Mouse (Mus musculus) testis, postnatal 14 days (tissue): ENCODE data around the gene Gm4565.
"Not testable (repeated sequence)": the region's sequence is repeated elsewhere in the genome, so short reads cannot be mapped to it uniquely, and the experiment has no call there.

Experiments used
- DNase-seq: peaks from one replicate; pipeline ENCODE4 v3.0.0; 2021; ENCODE audit warnings: low spot score

Gene Gm4565

GRCm38 (mm10) chr7:22588027-22588426 lies at the start of gene Gm4565:
Gene Gm4565 (minus strand): TSS chr7:22588127.
- DNase-seq: not testable (repeated sequence)

GRCm38 (mm10) chr7:22565243-22565642 lies 22.7 kb downstream of the Gm4565 start, which contains the start of gene Gm4201:
Gene Gm4201 (minus strand): TSS chr7:22565343.
- DNase-seq: not testable (repeated sequence)

GRCm38 (mm10) chr7:22534787-22535186 lies 53.1 kb downstream of the Gm4565 start, which contains the start of gene Gm8677:
Gene Gm8677 (minus strand): TSS chr7:22534887.
- DNase-seq: not testable (repeated sequence)
